Mouse (Mus musculus) ovary, adult 10 weeks (tissue): ENCODE results near the gene Olfr45. TPM values are rescaled to one million over a fixed set of nuclear protein-coding genes. Genes with fewer than 3 reads are reported as not detected.

Source experiments
- polyA plus RNA-seq: library from polyadenylated mRNA; stranded (reverse); fragments of 350-450 nt; fragmentation: Illumina TruSeq; extraction: RNeasy Lipid Tissue Mini Kit (QIAGEN cat#74804); gene quantifications from one replicate; pipeline ENCODE4 v1.2.3, GENCODE M21; 2014

Gene Olfr45
- not detected for polyA plus RNA-seq

DNA sequence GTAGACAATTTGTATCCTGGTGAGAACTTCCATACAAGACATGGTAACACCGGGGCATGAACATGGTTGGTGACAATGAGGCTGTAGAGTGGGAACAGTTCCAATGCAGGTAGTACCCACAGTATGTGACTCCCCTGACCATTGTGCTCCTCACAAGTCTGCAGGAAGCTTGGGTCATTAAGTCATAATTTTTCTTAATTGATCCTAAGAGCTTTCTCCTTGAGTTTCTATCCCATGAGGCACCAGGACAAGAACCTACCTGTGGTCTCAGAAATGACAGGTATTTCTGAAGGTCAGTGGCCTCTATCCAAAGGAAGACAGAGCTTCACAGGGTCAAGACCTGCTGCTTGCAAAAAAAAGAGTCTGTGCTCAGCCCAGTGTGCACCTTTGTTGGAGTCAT is at the start of gene Olfr45:
Gene Olfr45, plus strand, starts transcription at position 301 of the 400 bp plus-strand sequence.

DNA sequence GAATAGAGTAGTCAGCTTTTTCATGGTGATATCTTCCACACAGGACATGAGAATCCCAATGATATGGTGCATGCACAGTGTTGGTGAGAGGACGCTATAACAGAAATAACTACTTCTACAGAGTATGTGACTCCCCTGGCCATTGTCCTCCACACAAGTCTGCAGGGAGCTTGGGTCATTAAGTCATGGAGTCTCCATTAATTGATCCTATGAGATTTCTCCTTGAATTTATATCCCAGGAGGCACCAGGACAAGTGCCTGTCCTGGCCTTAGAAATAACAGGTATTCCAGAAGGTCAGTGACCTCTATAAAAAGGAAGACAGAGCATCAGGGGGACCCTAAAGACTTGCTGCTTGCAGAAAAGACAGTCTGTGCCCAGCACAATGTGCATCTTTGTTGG is 35.6 kb upstream of the Olfr45 start, which contains the start of gene Olfr53:
Gene Olfr53, plus strand, starts transcription at position 301 of the 400 bp plus-strand sequence.

DNA sequence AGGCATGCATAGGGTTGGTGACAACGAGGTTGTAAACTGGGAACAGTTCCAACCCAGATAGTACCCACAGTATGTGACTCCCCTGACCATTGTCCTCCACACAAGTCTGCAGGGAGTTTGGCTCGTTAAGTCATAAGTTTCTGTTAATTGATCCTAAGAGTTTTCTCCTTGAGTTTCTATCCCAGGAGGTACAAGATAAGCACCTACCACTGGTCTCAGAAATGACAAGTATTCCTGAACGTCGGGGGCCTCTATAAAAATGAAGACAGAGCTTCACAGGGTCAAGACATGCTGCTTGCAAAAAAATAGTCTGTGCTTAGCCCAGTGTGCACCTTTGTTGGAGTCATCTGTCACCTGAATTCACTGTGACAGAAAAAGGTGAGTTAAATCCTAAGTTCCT is 22.1 kb upstream of the Olfr45 start, which contains the start of gene Olfr539:
Gene Olfr539, plus strand, starts transcription at position 301 of the 400 bp plus-strand sequence.

DNA sequence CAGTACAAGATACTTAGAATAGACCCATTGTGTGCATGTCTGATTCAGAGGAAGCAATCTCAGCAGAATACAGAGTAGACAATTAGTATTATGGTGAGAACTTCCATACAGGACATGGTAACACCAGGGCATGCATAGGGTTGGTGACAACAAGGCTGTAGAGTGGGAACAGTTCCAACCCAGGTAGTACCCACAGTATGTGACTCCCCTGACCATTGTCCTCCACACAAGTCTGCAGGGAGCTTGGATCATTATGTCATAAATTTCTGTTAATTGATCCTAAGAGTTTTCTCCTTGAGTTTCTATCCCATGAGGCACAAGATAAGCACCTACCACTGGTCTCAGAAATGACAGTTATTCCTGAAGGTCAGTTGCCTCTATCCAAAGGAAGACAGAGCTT is 15.2 kb downstream of the Olfr45 start, which contains the start of gene Olfr541:
Gene Olfr541, plus strand, starts transcription at position 301 of the 400 bp plus-strand sequence.

Other genes with a start within 250 kb of the Olfr45 start
- not detected for gene Olfr533, start 218.6 kb upstream of the Olfr45 start, polyA plus RNA-seq
- not detected for gene Olfr535, start 197.7 kb upstream of the Olfr45 start, polyA plus RNA-seq
- not detected for gene Olfr536, start 174.6 kb upstream of the Olfr45 start, polyA plus RNA-seq
- gene Olfr538, start 114.1 kb upstream of the Olfr45 start, polyA plus RNA-seq = not detected
- gene Olfr46, start 80.7 kb upstream of the Olfr45 start, polyA plus RNA-seq = not detected
- not detected for gene Olfr61, start 53.0 kb upstream of the Olfr45 start, polyA plus RNA-seq
- not detected for gene Olfr53, start 35.5 kb upstream of the Olfr45 start, polyA plus RNA-seq
- gene Olfr539, start 22.0 kb upstream of the Olfr45 start, polyA plus RNA-seq = not detected
- not detected for gene Olfr541, start 15.3 kb downstream of the Olfr45 start, polyA plus RNA-seq
- 42.0 TPM for gene Cyp2e1, start 81.8 kb downstream of the Olfr45 start, polyA plus RNA-seq
- not detected for gene Syce1, start 105.9 kb downstream of the Olfr45 start, polyA plus RNA-seq
- gene Zfp941, start 140.2 kb downstream of the Olfr45 start, polyA plus RNA-seq = 0.91 TPM
- gene Urah, start 153.1 kb downstream of the Olfr45 start, polyA plus RNA-seq = 1.1 TPM
- gene Scgb1c1, start 163.6 kb downstream of the Olfr45 start, polyA plus RNA-seq = not detected
- gene Odf3, start 165.9 kb downstream of the Olfr45 start, polyA plus RNA-seq = not detected
- not detected for gene Gm45785, start 174.4 kb downstream of the Olfr45 start, polyA plus RNA-seq
- gene Ric8a, start 175.0 kb downstream of the Olfr45 start, polyA plus RNA-seq = 3.4 TPM
- gene Bet1l, start 175.6 kb downstream of the Olfr45 start, polyA plus RNA-seq = 1.5 TPM
- gene Psmd13, start 200.0 kb downstream of the Olfr45 start, polyA plus RNA-seq = 107 TPM
- 1.9 TPM for gene Sirt3, start 200.4 kb downstream of the Olfr45 start, polyA plus RNA-seq
- gene Cox8b, start 218.5 kb downstream of the Olfr45 start, polyA plus RNA-seq = not detected
- not detected for gene Nlrp6, start 239.0 kb downstream of the Olfr45 start, polyA plus RNA-seq